Mouse (Mus musculus) forebrain, embryonic 13.5 days (tissue): ENCODE data around the gene Gm11568. TPM values are rescaled to one million over a fixed set of nuclear protein-coding genes. Genes with fewer than 3 reads are reported as not detected.
"Not testable (repeated sequence)": the region's sequence is repeated elsewhere in the genome, so short reads cannot be mapped to it uniquely, and the experiment has no call there.

ENCODE experiments used
- ATAC-seq: fragments of 200-750 bp; cut with Nextera tagmentation; 2 replicates; pipeline ENCODE4 v1.8.0; 2017
- H3K27ac ChIP-seq: fragments of 300-500 bp; sonication (generic); 2 replicates; pipeline ENCODE4 v1.5.1; 2015; ENCODE audit warnings: inconsistent platforms, mild to moderate bottlenecking, moderate library complexity
- H3K27me3 ChIP-seq: fragments of 300-500 bp; sonication (generic); 2 replicates; pipeline ENCODE4 v1.6.1; 2015; ENCODE audit warnings: mild to moderate bottlenecking, inconsistent platforms
- H3K36me3 ChIP-seq: fragments of 300-500 bp; sonication (generic); 2 replicates; pipeline ENCODE4 v1.6.1; 2015; ENCODE audit warnings: mild to moderate bottlenecking, inconsistent platforms; ENCODE audit not compliant: poor library complexity, severe bottlenecking
- H3K4me1 ChIP-seq: fragments of 300-500 bp; sonication (generic); 2 replicates; pipeline ENCODE4 v1.6.1; 2015; ENCODE audit warnings: inconsistent platforms
- H3K4me2 ChIP-seq: fragments of 300-500 bp; sonication (generic); 2 replicates; pipeline ENCODE4 v1.6.1; 2015; ENCODE audit warnings: inconsistent platforms, mild to moderate bottlenecking, moderate library complexity
- H3K4me3 ChIP-seq: fragments of 300-500 bp; sonication (generic); 2 replicates; pipeline ENCODE4 v1.5.1; 2015; ENCODE audit warnings: mild to moderate bottlenecking, inconsistent platforms
- H3K9ac ChIP-seq: fragments of 300-500 bp; sonication (generic); 2 replicates; pipeline ENCODE4 v1.6.1; 2015; ENCODE audit warnings: mild to moderate bottlenecking, inconsistent platforms
- H3K9me3 ChIP-seq: fragments of 300-500 bp; sonication (generic); replicated peaks from 2 replicates; pipeline ENCODE4 v1.6.1; 2016; ENCODE audit warnings: inconsistent platforms
- WGBS: fragments of 180-500 bp; shearing (Covaris S2); methylation state at CpG from one replicate; pipeline ENCODE4 v1.1.7; 2015; 5-methylcytosine and 5-hydroxymethylcytosine counted together
- polyA plus RNA-seq: library from polyadenylated mRNA; unstranded; fragments of >200 nt; fragmentation: Nextera tagmentation; extraction: Ambion mirVana; gene quantifications from 2 replicates; pipeline ENCODE4 v1.2.1, GENCODE M21; 2015

Gene Gm11568
- polyA plus RNA-seq, result not detected in 2 replicates

DNA sequence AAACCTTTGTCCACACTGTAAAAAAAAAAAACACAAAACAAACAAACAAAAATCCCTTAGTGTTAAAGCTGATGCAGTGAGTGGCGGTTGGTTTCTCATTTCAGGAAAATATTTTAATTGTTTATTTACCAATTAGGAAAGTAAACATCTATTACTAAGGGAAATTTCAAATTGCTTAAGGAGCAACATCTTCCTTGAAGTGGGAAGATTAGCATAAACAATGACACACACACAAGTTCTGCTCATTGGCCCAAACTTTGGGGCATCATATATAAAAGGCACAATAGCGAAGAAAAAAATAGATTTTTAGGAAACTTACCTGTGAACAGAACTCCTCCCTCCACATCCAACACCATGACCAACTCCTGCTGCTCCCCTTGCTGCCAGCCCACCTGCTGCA is at the start of gene Gm11568:
Gene Gm11568 (plus strand): TSS at position 301 of the 400 bp plus-strand sequence.
- Histone ChIP-seq H3K9ac (no peak within 1 kb of the TSS), H3K4me3 (no peak within 1 kb of the TSS), H3K36me3 (no peaks in the 10 kb centered on the region), H3K27me3 (no peaks in the 10 kb centered on the region), H3K27ac (no peak within 1 kb of the TSS), H3K4me1 (0 out of 2 replicates have a peak, but pooled peaks cover 4% of the 10 kb centered on the region), H3K4me2 (no peak within 1 kb of the TSS), H3K9me3 (no peaks in the 10 kb centered on the region)
- WGBS, result 76% methylated on average over 2 of the region's 2 CpGs
- no peak for ATAC-seq

DNA sequence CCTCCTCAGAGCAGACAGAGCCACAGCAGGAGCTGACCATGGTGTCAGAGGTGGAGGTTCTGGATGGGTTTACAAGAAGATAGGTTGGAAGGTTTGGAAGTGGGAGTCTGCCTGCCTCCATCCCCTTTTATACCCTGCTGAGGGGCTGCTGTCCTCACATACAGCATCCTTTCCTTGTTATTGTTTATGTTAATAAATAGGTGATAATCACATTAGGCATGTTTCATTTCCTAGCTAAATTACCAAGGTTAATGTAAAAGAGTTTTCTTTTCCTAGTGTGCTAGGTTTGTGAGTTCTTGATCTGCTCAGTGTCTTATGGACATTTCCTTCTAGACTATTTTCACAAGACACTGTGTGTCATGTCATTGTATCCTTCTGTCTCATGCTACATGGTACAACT is 47.9 kb upstream of the Gm11568 start, which contains the start of gene Krtap4-13:
Gene Krtap4-13 (minus strand): TSS at position 101 of the 400 bp plus-strand sequence.
- H3K36me3 ChIP-seq, H3K9me3 ChIP-seq, H3K4me2 ChIP-seq, H3K27ac ChIP-seq, ATAC-seq, H3K9ac ChIP-seq, H3K27me3 ChIP-seq, H3K4me3 ChIP-seq, H3K4me1 ChIP-seq: not testable (repeated sequence)

DNA sequence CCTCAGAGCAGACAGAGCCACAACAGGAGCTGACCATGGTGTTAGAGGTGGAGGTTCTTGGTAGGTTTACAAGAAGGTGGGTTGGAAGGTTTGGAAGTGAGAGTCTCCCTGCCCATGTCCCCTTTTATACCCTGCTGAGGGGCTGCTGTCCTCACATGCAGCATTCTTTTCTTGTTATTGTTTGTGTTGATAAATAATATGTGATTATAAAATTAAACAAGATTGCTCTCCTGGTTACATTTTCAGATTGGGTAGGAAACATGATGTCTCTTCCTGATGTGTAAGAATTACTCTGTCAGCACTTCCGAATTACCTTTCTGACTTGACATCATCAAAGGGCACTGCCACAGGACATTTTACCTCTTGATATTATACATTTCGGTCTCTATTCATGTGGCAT is 42.2 kb upstream of the Gm11568 start, which contains the start of gene Gm11564:
Gene Gm11564 (minus strand): TSS at position 101 of the 400 bp plus-strand sequence.
- WGBS, result 88% methylated on average over 2 of the region's 2 CpGs
- H3K9ac ChIP-seq, H3K36me3 ChIP-seq, H3K9me3 ChIP-seq, H3K4me3 ChIP-seq, ATAC-seq, H3K27ac ChIP-seq, H3K4me2 ChIP-seq, H3K27me3 ChIP-seq, H3K4me1 ChIP-seq: not testable (repeated sequence)

DNA sequence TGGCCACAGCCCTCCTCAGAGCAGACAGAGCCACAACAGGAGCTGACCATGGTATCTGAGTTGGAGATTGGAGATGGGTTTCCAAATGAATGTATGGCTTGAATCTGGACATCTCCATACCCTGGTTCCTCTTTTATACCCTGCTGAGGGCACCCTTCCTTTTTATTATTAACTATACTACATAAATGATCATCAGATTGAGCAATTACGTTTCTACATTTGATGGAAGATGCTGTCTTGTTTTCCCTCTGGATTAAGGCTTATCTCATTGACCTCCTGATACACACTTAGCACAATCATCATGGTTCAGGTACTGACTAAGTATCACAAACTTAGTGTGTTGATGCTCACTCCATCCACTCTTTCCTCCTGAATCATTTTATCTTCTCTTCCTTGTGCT is 19.8 kb upstream of the Gm11568 start, which contains the start of gene 2300003K06Rik:
Gene 2300003K06Rik (minus strand): TSS at position 101 of the 400 bp plus-strand sequence.
- ATAC-seq, result no peak
- Histone ChIP-seq H3K27me3 (no peaks in the 10 kb centered on the region), H3K4me3 (no peak within 1 kb of the TSS), H3K36me3 (no peaks in the 10 kb centered on the region), H3K27ac (no peak within 1 kb of the TSS), H3K9ac (no peak within 1 kb of the TSS), H3K4me2 (no peak within 1 kb of the TSS), H3K4me1 (peaks cover 11% of the 10 kb centered on the region), H3K9me3 (no peaks in the 10 kb centered on the region)
- WGBS, result 83% methylated on average over 1 of the region's 1 CpGs

DNA sequence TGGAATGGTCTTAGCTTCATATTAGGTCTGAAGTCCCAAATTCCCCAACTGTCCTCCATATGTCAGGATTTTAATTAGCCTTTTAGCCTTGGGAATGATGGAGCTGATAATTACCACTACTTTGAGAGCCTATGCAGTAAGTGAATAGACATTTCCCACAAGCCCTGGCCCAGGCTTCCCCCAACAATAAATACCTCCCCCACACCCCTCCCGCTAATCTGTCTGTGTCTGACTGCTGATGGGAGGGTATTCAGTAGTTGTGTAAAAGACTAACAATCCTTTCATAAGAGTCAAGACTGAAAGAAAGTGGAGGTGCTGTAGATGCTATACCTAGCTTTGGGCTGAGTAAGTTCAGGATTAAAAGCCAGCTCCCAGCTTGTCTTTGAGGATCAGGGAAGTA is 15.5 kb upstream of the Gm11568 start:
- ATAC-seq, result no peak
- Histone ChIP-seq H3K9ac (no peak overlapping the region), H3K9me3 (no peaks in the 10 kb centered on the region), H3K4me1 (peaks cover 11% of the 10 kb centered on the region), H3K27me3 (no peaks in the 10 kb centered on the region), H3K27ac (no peak overlapping the region), H3K36me3 (no peaks in the 10 kb centered on the region), H3K4me2 (no peak overlapping the region), H3K4me3 (no peak overlapping the region)
- 17% methylated on average over 1 of the region's 1 CpGs for WGBS

DNA sequence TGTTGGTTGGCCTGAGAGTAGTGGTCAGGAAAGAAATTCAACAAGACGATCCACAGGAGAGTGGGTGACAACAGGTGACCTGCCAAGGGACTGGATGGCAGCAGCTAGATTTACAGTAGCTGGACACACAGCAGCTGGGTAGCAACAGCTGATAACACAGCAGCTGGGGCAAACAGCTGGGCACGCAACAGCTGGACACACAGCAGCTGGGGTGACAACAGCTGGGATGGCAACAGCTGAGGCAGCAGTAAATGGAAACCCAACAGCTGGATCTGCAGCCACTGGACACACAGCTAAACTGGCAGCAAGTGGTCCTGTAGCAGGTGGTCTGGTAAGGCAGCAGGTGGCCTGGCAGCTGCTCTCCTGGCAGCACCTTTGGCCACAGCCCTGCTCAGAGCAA is 11.0 kb upstream of the Gm11568 start:
- H3K4me2 ChIP-seq, result no peak overlapping the region
- peaks cover 9% of the 10 kb centered on the region for H3K4me1 ChIP-seq
- ATAC-seq, result no peak
- H3K36me3 ChIP-seq, result no peaks in the 10 kb centered on the region
- no peaks in the 10 kb centered on the region for H3K27me3 ChIP-seq
- no peaks in the 10 kb centered on the region; the same call in 1 of the 2 replicates for H3K9me3 ChIP-seq
- no peak overlapping the region for H3K4me3 ChIP-seq
- no peak overlapping the region for H3K9ac ChIP-seq
- no peak overlapping the region for H3K27ac ChIP-seq
- WGBS, result 76% methylated on average over 2 of the region's 2 CpGs

DNA sequence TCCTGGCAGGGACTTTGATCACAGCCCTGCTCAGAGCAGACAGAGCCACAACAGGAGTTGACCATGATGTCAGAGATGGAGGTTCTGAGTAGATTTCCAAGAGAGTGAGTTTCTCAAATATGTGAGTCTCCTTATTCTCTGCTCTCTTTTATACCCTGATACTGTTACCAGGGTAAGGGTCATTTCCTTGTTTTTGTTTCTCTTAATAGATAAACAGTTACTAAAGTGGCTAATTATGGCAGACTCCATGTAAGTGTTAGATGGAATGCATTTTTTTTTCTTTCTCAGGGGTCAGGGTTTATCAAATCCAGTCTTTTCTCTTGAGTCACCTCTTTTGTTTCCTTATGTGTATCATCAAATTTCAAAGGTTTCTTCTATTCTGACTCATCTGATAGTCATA is 6.2 kb upstream of the Gm11568 start, which contains the start of gene Krtap4-16:
Gene Krtap4-16 (minus strand): TSS at position 101 of the 400 bp plus-strand sequence.
- ATAC-seq, result no peak
- Histone ChIP-seq H3K9me3 (no peaks in the 10 kb centered on the region; the same call in 1 of the 2 replicates), H3K4me1 (0 out of 2 replicates have a peak, but pooled peaks cover 4% of the 10 kb centered on the region), H3K4me3 (no peak within 1 kb of the TSS), H3K36me3 (no peaks in the 10 kb centered on the region), H3K4me2 (no peak within 1 kb of the TSS), H3K27ac (no peak within 1 kb of the TSS), H3K9ac (no peak within 1 kb of the TSS), H3K27me3 (no peaks in the 10 kb centered on the region)

DNA sequence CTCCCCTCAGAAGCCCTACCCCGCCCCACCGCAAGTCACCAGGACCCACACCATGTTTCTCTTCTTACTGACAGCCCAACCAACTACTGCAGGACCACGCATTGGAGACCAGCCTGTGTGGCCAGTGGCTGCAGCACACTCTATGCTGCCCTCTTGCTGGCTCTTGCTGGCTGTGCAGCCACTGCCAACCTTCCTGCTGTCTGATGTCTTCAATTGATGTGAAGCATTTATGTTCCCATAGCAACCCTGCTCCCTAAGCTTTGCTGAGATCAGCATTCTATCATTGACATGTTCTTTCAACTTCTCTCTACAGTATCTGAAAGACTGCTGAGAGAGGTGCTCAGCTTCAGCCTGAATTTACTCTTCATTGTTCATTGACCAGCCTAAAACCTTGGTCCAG is 3.6 kb upstream of the Gm11568 start:
- Histone ChIP-seq H3K4me2 (no peak overlapping the region), H3K9ac (no peak overlapping the region), H3K36me3 (no peaks in the 10 kb centered on the region), H3K4me1 (0 out of 2 replicates have a peak, but pooled peaks cover 4% of the 10 kb centered on the region), H3K27me3 (no peaks in the 10 kb centered on the region), H3K9me3 (no peaks in the 10 kb centered on the region; the same call in 1 of the 2 replicates), H3K27ac (no peak overlapping the region), H3K4me3 (no peak overlapping the region)
- 69% methylated on average over 3 of the region's 3 CpGs for WGBS
- ATAC-seq, result no peak

DNA sequence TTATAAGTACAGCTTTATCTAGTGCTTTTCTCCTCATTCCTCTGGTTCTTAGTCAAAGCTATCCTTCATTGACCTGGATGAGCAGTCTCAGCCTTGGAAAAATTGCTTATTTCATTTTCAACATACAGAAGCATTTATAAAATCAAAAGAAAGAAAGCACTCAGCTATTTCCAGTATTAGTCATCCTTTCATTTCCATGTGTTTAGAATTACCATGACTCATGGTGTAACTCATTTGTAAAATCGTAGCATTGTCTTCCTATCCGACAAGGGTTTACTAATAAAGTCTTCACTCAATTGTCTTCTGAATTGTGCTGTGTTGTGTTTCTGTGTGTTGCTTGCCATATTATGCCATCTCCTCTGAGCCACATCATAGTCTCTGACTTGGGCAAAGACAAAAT is 1.0 kb downstream of the Gm11568 start:
- ATAC-seq, result no peak
- Histone ChIP-seq H3K4me3 (no peak overlapping the region), H3K27me3 (no peaks in the 10 kb centered on the region), H3K4me2 (no peak overlapping the region), H3K27ac (no peak overlapping the region), H3K36me3 (no peaks in the 10 kb centered on the region), H3K9ac (no peak overlapping the region), H3K4me1 (0 out of 2 replicates have a peak, but pooled peaks cover 4% of the 10 kb centered on the region), H3K9me3 (no peaks in the 10 kb centered on the region)
- WGBS, result 68% methylated on average over 2 of the region's 2 CpGs

DNA sequence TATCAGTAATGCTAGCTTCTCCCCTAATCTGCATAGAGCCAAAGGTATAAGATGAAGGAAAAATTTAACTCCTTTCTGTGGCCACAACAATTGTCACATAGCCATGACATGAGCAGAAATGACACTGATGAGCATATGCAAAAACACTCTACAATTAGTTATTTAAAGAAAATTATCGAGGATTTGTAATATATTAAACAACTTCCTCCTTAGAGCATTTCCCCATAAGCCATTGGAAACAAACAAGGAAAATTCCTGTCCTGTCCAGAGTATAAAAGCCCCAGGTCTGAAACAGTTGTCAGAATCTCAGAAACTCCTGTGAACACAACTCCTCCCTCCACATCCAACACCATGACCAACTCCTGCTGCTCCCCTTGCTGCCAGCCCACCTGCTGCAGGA is 6.5 kb downstream of the Gm11568 start, which contains the start of gene Gm11559:
Gene Gm11559 (plus strand): TSS at position 301 of the 400 bp plus-strand sequence.
- ATAC-seq, result not testable (repeated sequence)
- 79% methylated on average over 1 of the region's 1 CpGs for WGBS

DNA sequence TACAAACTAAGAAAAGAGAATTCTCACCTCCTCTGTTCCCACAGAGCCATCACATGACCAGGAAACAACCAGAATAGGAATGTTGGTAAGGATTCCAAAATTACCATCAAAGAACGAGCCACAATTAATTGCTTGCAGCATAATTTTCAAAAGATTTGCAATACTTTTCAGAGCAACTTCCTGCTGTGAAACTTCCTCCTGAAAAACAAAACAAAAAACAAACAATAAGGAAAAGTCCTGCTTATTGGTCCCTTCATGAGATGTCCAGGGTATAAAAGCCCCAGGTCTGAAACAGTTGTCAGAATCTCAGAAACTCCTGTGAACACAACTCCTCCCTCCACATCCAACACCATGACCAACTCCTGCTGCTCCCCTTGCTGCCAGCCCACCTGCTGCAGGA is 15.4 kb downstream of the Gm11568 start, which contains the start of gene Krtap9-1:
Gene Krtap9-1 (plus strand): TSS at position 301 of the 400 bp plus-strand sequence.
- H3K4me2 ChIP-seq, H3K9ac ChIP-seq, H3K4me3 ChIP-seq, H3K9me3 ChIP-seq, H3K27ac ChIP-seq, H3K27me3 ChIP-seq, H3K4me1 ChIP-seq, ATAC-seq, H3K36me3 ChIP-seq: not testable (repeated sequence)
- WGBS, result 49% methylated on average over 1 of the region's 1 CpGs

More for the DNA sequence above, 6.5 kb downstream of the Gm11568 start, which contains the start of gene Gm11559:
- not testable (repeated sequence) for H3K4me1 ChIP-seq, H3K36me3 ChIP-seq, H3K9me3 ChIP-seq, H3K4me3 ChIP-seq, H3K27me3 ChIP-seq, H3K4me2 ChIP-seq, H3K9ac ChIP-seq, H3K27ac ChIP-seq

DNA sequence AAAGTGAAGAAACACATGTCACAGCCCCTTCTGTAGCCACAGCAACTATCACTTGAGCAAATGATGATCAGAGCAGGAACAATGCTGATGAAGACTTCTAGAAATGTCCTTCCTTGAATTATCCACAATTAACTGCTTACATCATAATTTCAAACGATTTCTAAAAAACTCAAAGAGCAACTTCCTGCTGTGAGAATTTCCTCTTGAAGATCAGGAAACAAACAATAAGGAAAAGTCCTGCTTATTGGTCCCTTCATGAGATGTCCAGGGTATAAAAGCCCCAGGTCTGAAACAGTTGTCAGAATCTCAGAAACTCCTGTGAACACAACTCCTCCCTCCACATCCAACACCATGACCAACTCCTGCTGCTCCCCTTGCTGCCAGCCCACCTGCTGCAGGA is 21.2 kb downstream of the Gm11568 start, which contains the start of gene Gm11567:
Gene Gm11567 (plus strand): TSS at position 301 of the 400 bp plus-strand sequence.
- not testable (repeated sequence) for H3K4me2 ChIP-seq, H3K9me3 ChIP-seq, H3K9ac ChIP-seq, H3K27me3 ChIP-seq, ATAC-seq, H3K27ac ChIP-seq, H3K36me3 ChIP-seq, H3K4me1 ChIP-seq, H3K4me3 ChIP-seq
- WGBS, result 57% methylated on average over 1 of the region's 1 CpGs

DNA sequence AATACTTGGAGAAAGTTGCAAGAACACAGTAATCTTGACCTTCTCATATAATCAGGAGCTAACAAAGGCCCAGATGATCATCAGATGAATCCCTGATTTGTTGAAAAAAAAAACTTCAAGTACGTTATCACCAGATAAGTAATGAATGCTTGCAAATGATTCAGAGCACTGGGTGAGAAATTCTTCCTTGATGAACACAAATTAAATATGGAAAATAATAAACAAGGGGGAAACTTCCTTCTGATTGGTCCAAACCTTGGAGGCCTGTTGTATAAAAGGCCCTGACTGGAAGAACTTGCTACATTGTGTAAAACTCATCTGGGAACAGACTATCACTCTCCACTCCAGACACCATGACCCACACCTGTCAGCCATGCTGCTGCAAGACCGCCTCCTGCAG is 49.9 kb downstream of the Gm11568 start, which contains the start of gene Krtap31-1:
Gene Krtap31-1 (plus strand): TSS at position 301 of the 400 bp plus-strand sequence.
- no peak within 1 kb of the TSS for H3K27ac ChIP-seq
- no peak within 1 kb of the TSS for H3K9ac ChIP-seq
- no peaks in the 10 kb centered on the region for H3K36me3 ChIP-seq
- no peaks in the 10 kb centered on the region for H3K4me1 ChIP-seq
- H3K9me3 ChIP-seq, result no peaks in the 10 kb centered on the region
- no peaks in the 10 kb centered on the region for H3K27me3 ChIP-seq
- no peak within 1 kb of the TSS for H3K4me2 ChIP-seq
- 86% methylated on average over 2 of the region's 2 CpGs for WGBS
- no peak within 1 kb of the TSS for H3K4me3 ChIP-seq
- ATAC-seq, result no peak
